Mouse (Mus musculus) A20 (cell line): Measurements from ENCODE around the gene C1ra.
"Not testable (repeated sequence)": the region's sequence is repeated elsewhere in the genome, so short reads cannot be mapped to it uniquely, and the experiment has no call there.

Experiments used
- DNase-seq: peaks from one replicate; pipeline ENCODE4 v3.0.0-alpha.2; 2011; ENCODE audit warnings: low read depth, low spot score

The C1ra gene

GRCm38 (mm10) chr6:124544466-124544865 lies 32.3 kb downstream of the C1ra start:
- DNase-seq: no peak

- peak; percentile 15 for DNase-seq
Measured at GRCm38 (mm10) chr6:124545425-124545824, 33.2 kb downstream of the C1ra start.

DNA sequence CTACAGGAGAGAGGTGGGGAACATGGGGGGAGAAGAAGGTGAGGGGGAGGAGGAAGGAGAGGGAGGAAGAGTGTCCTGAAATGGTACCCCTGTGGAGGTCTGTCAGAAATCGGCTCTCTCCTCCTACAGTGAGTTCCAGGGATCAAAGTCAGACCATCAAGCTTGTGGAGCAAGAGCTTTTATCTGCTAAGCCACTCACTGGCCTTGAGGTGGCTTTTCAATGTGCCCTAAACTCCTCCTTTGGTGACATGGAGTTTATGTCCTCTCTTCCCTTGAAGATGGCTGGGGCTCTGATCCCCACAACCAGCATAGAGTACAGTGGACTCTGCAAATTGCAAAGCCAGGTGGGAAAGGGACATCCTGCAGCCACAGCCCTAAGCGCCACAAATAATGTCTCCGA lies 35.8 kb downstream of the C1ra start:
- not testable (repeated sequence) for DNase-seq

DNA sequence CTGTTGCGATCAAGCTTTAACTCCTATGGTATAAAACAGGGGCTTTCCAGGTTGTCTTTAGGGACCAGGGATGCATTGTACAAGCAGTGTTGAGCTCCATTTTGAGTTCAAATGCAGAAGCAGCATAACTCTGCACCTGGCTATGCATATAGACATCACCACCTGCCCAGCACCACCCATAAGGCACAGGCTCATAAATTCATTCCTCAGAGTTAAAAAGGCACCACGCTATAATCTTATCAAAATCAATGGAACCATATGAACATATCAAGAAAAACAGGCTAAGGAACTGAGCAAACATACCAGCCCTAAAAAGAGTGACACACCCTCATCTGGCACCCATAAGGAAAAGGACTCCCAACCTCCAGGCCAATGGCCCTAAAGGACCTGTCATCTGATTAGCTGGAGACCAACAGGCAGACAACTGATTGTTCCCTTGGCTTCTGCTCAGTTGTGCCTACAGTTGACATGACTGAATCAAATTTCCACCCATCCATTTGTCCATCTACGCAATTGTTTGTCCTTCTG lies 36.9 kb downstream of the C1ra start:
- no peak for DNase-seq

- no peak for DNase-seq
Measured at GRCm38 (mm10) chr6:124552766-124553165, 40.6 kb downstream of the C1ra start.

- not testable (repeated sequence) for DNase-seq
Measured at GRCm38 (mm10) chr6:124555956-124556355, 43.8 kb downstream of the C1ra start.

GRCm38 (mm10) chr6:124561156-124561555 lies 49.0 kb downstream of the C1ra start:
- not testable (repeated sequence) for DNase-seq

DNA sequence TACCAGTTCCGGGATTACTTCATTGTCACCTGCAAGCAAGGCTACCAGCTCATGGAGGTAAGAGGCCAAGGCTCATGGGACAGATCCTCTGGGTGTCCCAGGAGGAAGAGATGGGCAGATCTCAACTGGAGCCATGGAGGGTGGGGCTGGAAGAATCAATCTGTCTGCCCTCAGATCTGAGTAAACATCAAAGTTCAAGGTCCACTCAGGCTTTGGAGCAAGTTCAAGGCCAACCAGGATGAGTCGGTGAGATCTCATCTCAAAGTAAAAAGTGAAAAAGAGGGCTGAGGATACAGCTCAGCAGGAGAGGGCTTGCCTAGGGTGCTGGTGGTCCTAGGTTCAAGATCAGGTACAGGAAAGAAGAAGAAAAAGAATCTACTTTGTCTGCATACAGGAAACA lies 49.4 kb downstream of the C1ra start:
- not testable (repeated sequence) for DNase-seq

DNA sequence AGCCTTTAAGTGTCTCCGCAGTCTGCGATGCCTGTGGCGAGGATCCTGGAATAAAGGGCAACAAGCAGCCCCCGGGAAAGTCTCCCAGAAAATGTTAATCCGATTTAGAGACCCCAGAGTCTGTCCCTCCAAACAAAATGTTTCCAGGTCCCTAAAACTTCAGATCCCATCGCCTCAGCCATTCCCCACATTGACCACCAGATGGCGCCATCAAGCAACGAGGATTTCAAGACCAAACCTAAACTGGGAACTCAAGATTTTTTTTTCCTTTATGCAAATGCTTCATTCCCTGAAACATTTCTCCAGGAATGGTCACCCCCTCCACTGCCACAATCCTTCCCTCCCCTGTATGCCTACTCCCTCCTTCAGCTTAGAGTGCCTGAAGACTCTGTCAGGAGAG lies 57.8 kb downstream of the C1ra start, which contains the start of gene C1rb:
C1rb (plus strand) TSS at position 269 of the 400 bp plus-strand sequence.
- DNase-seq: peak; percentile 54
